Mouse (Mus musculus): ENCODE data around the gene Ccr10.

DNA sequence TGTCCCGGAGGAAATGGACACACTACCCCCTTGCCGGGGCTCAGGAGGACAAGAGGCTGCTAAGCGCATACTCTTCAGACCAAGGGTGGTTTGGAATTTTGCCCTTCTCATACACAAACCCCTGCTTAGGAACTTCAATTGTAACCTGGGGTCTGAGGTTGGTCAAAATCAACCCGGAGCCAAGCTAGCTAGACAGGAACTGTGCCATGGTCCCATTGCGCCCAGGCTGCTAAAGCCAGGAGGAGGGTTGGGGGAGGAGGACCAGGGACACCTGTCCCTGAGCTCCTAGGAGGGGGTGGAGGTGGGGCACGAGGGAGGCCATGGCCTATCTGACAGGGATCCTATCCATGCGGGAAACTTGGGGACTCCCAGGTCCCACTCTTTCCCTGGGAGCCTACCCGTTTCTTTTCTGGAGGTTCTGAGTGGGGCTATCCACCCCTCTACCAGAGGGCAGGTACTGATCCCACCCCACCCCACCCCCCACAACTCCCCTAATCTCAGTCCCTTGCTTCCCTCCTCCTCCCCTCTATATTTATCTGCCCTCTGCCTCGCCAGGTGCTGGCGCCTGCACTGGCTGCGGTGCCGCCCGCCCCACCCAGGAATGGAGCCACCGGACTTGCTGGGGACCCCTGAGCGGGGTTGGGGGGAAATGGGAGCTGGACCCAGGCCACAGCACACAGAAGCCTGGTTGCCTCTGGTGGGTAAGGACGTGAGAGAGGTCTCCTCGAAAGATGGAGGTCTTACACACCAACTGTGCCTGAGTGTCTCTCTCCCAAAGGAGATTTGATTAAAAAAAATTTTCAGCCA is 5.7 kb downstream of the Ccr10 start:
- TF ChIP-seq CTCF (IDR thresholded peaks at IDR 0.05; ENCODE audit: borderline replicate concordance, extremely low read depth, insufficient read depth, insufficient read length): no peak
- no peak for TF ChIP-seq POLR2A (IDR thresholded peaks at IDR 0.05; ENCODE audit: borderline replicate concordance, extremely low read depth, insufficient read depth, insufficient read length, poor library complexity, severe bottlenecking)

All from brain, embryonic 14.5 days (tissue).